Mouse (Mus musculus): Measurements from ENCODE around the gene Mthfd2. TPM values are rescaled to one million over a fixed set of nuclear protein-coding genes. Genes with fewer than 3 reads are reported as not detected.

Mthfd2 gene
- polyA plus RNA-seq, 1 experiment = 63.8 TPM

GRCm38 (mm10) chr6:83326394-83326736 lies 657 bp upstream of the Mthfd2 start:
- H3K4me1 ChIP-seq (ENCODE audit: control insufficient read depth, insufficient read depth, low read length) = no peaks in the 10 kb centered on the region
- peak overlapping the region; percentile 32; the same call in 1 of the 2 replicates for H3K27ac ChIP-seq (ENCODE audit: insufficient read depth, low read length)
- H3K9me3 ChIP-seq (replicated peaks; ENCODE audit: control insufficient read depth, insufficient read depth, low read length, poor library complexity, severe bottlenecking) = no peaks in the 10 kb centered on the region
- H3K27me3 ChIP-seq (ENCODE audit: control insufficient read depth, insufficient read depth, low read length, poor library complexity, severe bottlenecking) = no peaks in the 10 kb centered on the region
- peaks cover 20% of the 10 kb centered on the region for H3K36me3 ChIP-seq (ENCODE audit: control insufficient read depth, insufficient read depth, low read length, poor library complexity, severe bottlenecking)
- peak overlapping the region; percentile 100 for H3K4me3 ChIP-seq (ENCODE audit: low read depth, low read length)
- TF ChIP-seq EP300 (IDR thresholded peaks at IDR 0.05; ENCODE audit: insufficient read depth, low read depth, low read length) (no peak), POLR2A (IDR thresholded peaks at IDR 0.05; ENCODE audit: insufficient read depth, low read length) (no peak), CTCF (IDR thresholded peaks at IDR 0.05; ENCODE audit: low read depth, low read length) (no peak)
- H3K9ac ChIP-seq (ENCODE audit: low read depth, poor library complexity, severe bottlenecking) = peak overlapping the region; percentile 93

- TF ChIP-seq POLR2A (IDR thresholded peaks at IDR 0.05; ENCODE audit: insufficient read depth, low read length) (no peak), CTCF (IDR thresholded peaks at IDR 0.05; ENCODE audit: low read depth, low read length) (no peak), EP300 (IDR thresholded peaks at IDR 0.05; ENCODE audit: insufficient read depth, low read depth, low read length) (no peak)
- H3K36me3 ChIP-seq (ENCODE audit: control insufficient read depth, insufficient read depth, low read length, poor library complexity, severe bottlenecking) = no peaks in the 10 kb centered on the region; the same call in 1 of the 2 replicates
- no peaks in the 10 kb centered on the region for H3K27me3 ChIP-seq (ENCODE audit: control insufficient read depth, insufficient read depth, low read length, poor library complexity, severe bottlenecking)
- no peak overlapping the region for H3K27ac ChIP-seq (ENCODE audit: insufficient read depth, low read length)
- H3K4me1 ChIP-seq (ENCODE audit: control insufficient read depth, insufficient read depth, low read length) = no peaks in the 10 kb centered on the region
- no peaks in the 10 kb centered on the region for H3K9me3 ChIP-seq (replicated peaks; ENCODE audit: control insufficient read depth, insufficient read depth, low read length, poor library complexity, severe bottlenecking)
- H3K9ac ChIP-seq (ENCODE audit: low read depth, poor library complexity, severe bottlenecking) = no peak overlapping the region
- no peak overlapping the region for H3K4me3 ChIP-seq (ENCODE audit: low read depth, low read length)
Measured at GRCm38 (mm10) chr6:83323652-83324419, 1.9 kb downstream of the Mthfd2 start.

- Histone ChIP-seq H3K9ac (ENCODE audit: low read depth, poor library complexity, severe bottlenecking) (no peak overlapping the region), H3K27ac (ENCODE audit: insufficient read depth, low read length) (no peak overlapping the region), H3K4me3 (ENCODE audit: low read depth, low read length) (no peak overlapping the region), H3K4me1 (ENCODE audit: control insufficient read depth, insufficient read depth, low read length) (no peaks in the 10 kb centered on the region), H3K36me3 (ENCODE audit: control insufficient read depth, insufficient read depth, low read length, poor library complexity, severe bottlenecking) (no peaks in the 10 kb centered on the region), H3K9me3 (replicated peaks; ENCODE audit: control insufficient read depth, insufficient read depth, low read length, poor library complexity, severe bottlenecking) (no peaks in the 10 kb centered on the region), H3K27me3 (ENCODE audit: control insufficient read depth, insufficient read depth, low read length, poor library complexity, severe bottlenecking) (no peaks in the 10 kb centered on the region)
- TF ChIP-seq POLR2A (IDR thresholded peaks at IDR 0.05; ENCODE audit: insufficient read depth, low read length) (no peak), EP300 (IDR thresholded peaks at IDR 0.05; ENCODE audit: insufficient read depth, low read depth, low read length) (no peak), CTCF (IDR thresholded peaks at IDR 0.05; ENCODE audit: low read depth, low read length) (no peak)
Measured at GRCm38 (mm10) chr6:83322794-83323193, 2.9 kb downstream of the Mthfd2 start.

GRCm38 (mm10) chr6:83321927-83322326 lies 3.8 kb downstream of the Mthfd2 start:
- H3K27ac ChIP-seq (ENCODE audit: insufficient read depth, low read length) = no peak overlapping the region
- H3K4me3 ChIP-seq (ENCODE audit: low read depth, low read length) = no peak overlapping the region
- no peaks in the 10 kb centered on the region for H3K36me3 ChIP-seq (ENCODE audit: control insufficient read depth, insufficient read depth, low read length, poor library complexity, severe bottlenecking)
- TF ChIP-seq POLR2A (IDR thresholded peaks at IDR 0.05; ENCODE audit: insufficient read depth, low read length) (no peak), EP300 (IDR thresholded peaks at IDR 0.05; ENCODE audit: insufficient read depth, low read depth, low read length) (no peak), CTCF (IDR thresholded peaks at IDR 0.05; ENCODE audit: low read depth, low read length) (no peak)
- H3K9me3 ChIP-seq (replicated peaks; ENCODE audit: control insufficient read depth, insufficient read depth, low read length, poor library complexity, severe bottlenecking) = no peaks in the 10 kb centered on the region
- no peaks in the 10 kb centered on the region for H3K4me1 ChIP-seq (ENCODE audit: control insufficient read depth, insufficient read depth, low read length)
- H3K27me3 ChIP-seq (ENCODE audit: control insufficient read depth, insufficient read depth, low read length, poor library complexity, severe bottlenecking) = no peaks in the 10 kb centered on the region
- H3K9ac ChIP-seq (ENCODE audit: low read depth, poor library complexity, severe bottlenecking) = no peak overlapping the region

- Histone ChIP-seq H3K4me3 (ENCODE audit: low read depth, low read length) (peak overlapping the region; percentile 82), H3K9ac (ENCODE audit: low read depth, poor library complexity, severe bottlenecking) (peak overlapping the region; percentile 82), H3K4me1 (ENCODE audit: control insufficient read depth, insufficient read depth, low read length) (no peaks in the 10 kb centered on the region), H3K27ac (ENCODE audit: insufficient read depth, low read length) (no peak overlapping the region), H3K27me3 (ENCODE audit: control insufficient read depth, insufficient read depth, low read length, poor library complexity, severe bottlenecking) (no peaks in the 10 kb centered on the region), H3K9me3 (replicated peaks; ENCODE audit: control insufficient read depth, insufficient read depth, low read length, poor library complexity, severe bottlenecking) (no peaks in the 10 kb centered on the region), H3K36me3 (ENCODE audit: control insufficient read depth, insufficient read depth, low read length, poor library complexity, severe bottlenecking) (peaks cover 9% of the 10 kb centered on the region)
- peak; percentile 36 for TF ChIP-seq POLR2A (IDR thresholded peaks at IDR 0.05; ENCODE audit: insufficient read depth, low read length)
- peak; percentile 20 for TF ChIP-seq CTCF (IDR thresholded peaks at IDR 0.05; ENCODE audit: low read depth, low read length)
- TF ChIP-seq EP300 (IDR thresholded peaks at IDR 0.05; ENCODE audit: insufficient read depth, low read depth, low read length) = no peak
Measured at GRCm38 (mm10) chr6:83317108-83317741, 8.5 kb downstream of the Mthfd2 start.

- Histone ChIP-seq H3K9me3 (replicated peaks; ENCODE audit: control insufficient read depth, insufficient read depth, low read length, poor library complexity, severe bottlenecking) (no peaks in the 10 kb centered on the region), H3K27me3 (ENCODE audit: control insufficient read depth, insufficient read depth, low read length, poor library complexity, severe bottlenecking) (no peaks in the 10 kb centered on the region), H3K36me3 (ENCODE audit: control insufficient read depth, insufficient read depth, low read length, poor library complexity, severe bottlenecking) (peaks cover 21% of the 10 kb centered on the region), H3K27ac (ENCODE audit: insufficient read depth, low read length) (no peak overlapping the region), H3K4me3 (ENCODE audit: low read depth, low read length) (peak overlapping the region; percentile 26), H3K9ac (ENCODE audit: low read depth, poor library complexity, severe bottlenecking) (peak overlapping the region; percentile 82), H3K4me1 (ENCODE audit: control insufficient read depth, insufficient read depth, low read length) (no peaks in the 10 kb centered on the region)
- TF ChIP-seq CTCF (IDR thresholded peaks at IDR 0.05; ENCODE audit: low read depth, low read length) = no peak
- no peak for TF ChIP-seq POLR2A (IDR thresholded peaks at IDR 0.05; ENCODE audit: insufficient read depth, low read length)
- no peak for TF ChIP-seq EP300 (IDR thresholded peaks at IDR 0.05; ENCODE audit: insufficient read depth, low read depth, low read length)
Measured at GRCm38 (mm10) chr6:83316022-83316421, 9.7 kb downstream of the Mthfd2 start.

Measured in ES-Bruce4 (cell line).